Mouse (Mus musculus): ENCODE results near the gene Dlgap3.

DNA sequence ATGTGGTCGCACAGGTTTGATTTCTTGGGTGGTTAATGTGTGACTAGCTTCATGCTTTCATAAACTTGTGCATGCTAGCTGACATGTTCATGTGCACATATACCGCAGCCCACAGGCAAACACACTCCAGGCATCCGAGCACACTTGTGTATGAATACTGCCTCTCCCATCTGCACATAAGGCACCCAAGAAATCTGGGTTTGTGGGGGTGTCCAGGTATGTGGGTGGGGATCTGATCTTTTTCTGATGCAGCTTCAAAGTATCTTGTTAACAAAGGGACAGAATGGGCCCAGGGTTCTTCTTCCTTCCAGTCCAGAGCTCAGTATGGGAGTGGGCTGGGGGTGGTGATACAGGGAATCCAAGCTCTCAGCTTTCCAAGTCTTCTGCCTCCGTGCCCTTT, 3.6 kb downstream of the Dlgap3 start:
- TF ChIP-seq HCFC1 (IDR thresholded peaks at IDR 0.05; ENCODE audit: borderline replicate concordance, insufficient read depth, low read length), result no peak
- TF ChIP-seq ZC3H11A (IDR thresholded peaks at IDR 0.05; ENCODE audit: borderline replicate concordance, low read depth, low read length), result no peak
- TF ChIP-seq CHD2 (IDR thresholded peaks at IDR 0.05; ENCODE audit: low read depth, low read length), result no peak

Measured in ES-E14 (cell line).